Mouse (Mus musculus) retina, embryonic 14.5 days (tissue): ENCODE data around the gene Tmem185b.

ENCODE experiments used
- DNase-seq: peaks from one replicate; pipeline ENCODE4 v3.0.0-alpha.2; 2015; ENCODE audit warnings: low spot score

Gene Tmem185b

GRCm38 (mm10) chr1:119540836-119541557 is 15.0 kb downstream of the Tmem185b start:
- no peak for DNase-seq

GRCm38 (mm10) chr1:119541570-119541969 is 15.6 kb downstream of the Tmem185b start:
- DNase-seq, result no peak

GRCm38 (mm10) chr1:119543316-119543715 is 17.4 kb downstream of the Tmem185b start:
- no peak for DNase-seq

GRCm38 (mm10) chr1:119544611-119545155 is 18.7 kb downstream of the Tmem185b start:
- no peak for DNase-seq

- no peak for DNase-seq
Measured at GRCm38 (mm10) chr1:119545164-119545563, 19.2 kb downstream of the Tmem185b start.

GRCm38 (mm10) chr1:119545671-119546070 is 19.7 kb downstream of the Tmem185b start:
- DNase-seq, result no peak

DNA sequence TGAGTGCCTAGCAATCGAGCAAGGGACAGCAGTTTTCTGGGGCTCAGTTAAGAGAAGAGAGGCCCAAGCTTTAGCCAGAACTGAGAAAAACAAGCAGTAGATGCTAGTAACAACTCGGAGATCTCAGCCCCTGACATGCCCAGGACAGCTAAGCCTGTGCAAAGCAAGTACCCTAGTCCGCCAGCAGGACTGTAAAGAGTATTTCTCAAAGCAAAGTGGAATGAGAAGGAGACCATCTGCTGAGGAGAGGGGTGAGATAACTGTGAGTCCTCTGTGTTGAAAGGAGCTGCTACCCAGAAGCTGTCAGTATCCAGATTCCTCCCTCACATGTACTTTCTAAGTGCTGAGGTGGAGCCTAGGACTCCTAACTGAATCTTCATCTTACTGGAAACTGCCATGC is 20.5 kb downstream of the Tmem185b start:
- DNase-seq, result no peak

DNA sequence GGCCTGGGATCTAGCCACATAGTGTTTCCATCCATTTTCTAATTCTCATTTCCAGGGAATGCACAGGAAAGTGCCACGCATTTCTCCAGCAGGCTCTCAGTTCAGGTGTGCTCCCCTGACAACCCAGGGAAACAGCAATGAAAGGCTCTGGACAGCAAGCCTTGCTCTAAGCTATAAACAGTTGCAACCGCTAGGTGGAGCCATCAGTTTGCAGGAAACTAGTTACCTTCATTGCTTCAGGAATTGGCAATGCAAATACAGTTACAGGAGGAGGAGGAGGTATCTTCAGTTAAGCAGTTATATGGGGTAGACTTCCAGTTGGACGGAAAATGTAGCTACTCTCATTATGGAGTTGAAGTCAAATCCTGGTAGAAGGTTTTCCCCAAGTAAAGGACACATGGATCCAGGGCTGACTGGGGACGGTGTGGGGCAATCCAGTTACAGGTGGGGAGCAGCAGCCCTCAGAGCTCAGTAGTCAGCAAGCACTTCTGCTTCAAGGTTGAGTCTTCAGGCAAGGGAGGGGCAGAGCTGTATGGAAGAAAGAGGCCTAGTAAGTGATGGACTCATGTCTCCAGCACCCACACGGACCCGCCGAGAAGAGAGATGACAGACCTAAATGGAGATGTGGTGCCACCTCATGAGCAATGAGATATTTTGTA is 22.8 kb downstream of the Tmem185b start:
- peak; percentile 83 for DNase-seq

GRCm38 (mm10) chr1:119549327-119549689 is 23.3 kb downstream of the Tmem185b start:
- DNase-seq, result no peak

- no peak for DNase-seq
Measured at GRCm38 (mm10) chr1:119550064-119550463, 24.1 kb downstream of the Tmem185b start.

DNA sequence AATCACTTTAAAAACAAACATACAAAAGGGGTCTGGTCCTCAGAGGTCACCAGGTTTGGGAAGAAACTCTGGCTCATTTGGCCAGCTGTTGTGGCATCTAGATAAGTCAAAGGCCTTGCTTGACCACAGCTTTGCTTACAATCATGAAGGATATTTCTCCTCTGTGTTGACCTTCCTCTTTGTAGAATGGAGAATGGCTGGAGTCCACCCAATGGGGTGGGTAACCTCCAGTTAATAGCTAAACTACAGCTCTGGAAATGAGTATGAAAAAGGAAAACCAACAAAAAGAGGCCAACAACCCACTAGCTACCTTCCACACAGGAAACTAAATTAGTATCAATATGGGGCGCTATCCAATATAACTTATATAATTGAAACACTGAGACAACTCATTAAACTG is 25.7 kb downstream of the Tmem185b start:
- no peak for DNase-seq

GRCm38 (mm10) chr1:119555651-119556050 is 29.7 kb downstream of the Tmem185b start:
- no peak for DNase-seq

DNA sequence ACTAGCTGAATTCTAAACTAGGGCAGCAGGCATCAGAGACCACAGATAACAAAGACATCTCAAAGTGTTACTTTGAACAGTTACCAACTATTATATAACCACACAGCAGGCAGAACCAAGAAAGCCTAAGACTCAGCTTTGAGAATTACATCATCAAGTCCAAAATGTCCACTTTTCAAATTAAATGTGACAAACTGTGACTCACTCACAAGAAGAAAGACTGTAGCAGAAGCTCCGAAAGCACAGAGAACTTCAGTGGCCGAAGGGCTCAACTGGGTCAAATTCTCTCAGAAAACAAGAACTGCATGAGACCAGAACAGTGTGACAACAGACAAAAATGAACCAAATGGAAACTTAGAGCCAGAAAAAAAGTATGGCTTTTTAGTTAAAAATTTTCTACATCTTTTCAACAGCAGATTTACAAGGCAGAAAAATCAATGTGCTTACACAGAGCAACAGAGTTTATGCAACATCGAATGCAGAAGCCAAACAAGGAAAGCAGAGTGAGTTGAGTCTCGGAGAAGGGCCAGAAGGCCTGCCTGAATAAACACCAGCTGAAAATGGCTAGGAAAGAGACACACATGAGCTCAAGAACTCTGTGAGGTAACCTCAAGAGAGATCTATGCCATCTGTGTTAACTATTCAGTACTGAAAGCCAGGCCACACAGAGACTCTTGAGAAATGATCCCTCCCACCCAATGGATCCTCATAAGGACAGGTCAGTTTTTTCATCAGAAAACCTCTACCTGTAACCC is 31.9 kb downstream of the Tmem185b start:
- no peak for DNase-seq

DNA sequence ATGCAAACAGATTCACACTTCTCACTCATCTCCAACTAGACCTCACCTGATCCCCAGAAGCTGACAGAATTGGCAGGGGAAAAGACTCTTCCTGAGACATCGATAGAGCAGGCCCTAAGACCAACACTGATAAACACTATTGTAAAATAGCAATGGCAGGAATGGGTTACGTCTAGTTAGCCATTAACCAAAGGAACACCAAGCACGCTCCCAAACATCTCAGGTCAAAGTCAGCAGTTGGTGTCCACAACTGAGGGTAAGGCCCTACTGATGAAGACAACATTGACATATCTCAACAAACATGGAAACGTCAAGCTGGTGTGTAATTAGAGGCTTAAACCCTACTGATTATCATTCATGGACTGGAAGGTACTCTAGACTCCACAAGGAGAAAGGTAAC is 39.6 kb downstream of the Tmem185b start:
- DNase-seq, result no peak

GRCm38 (mm10) chr1:119570134-119570533 is 44.2 kb downstream of the Tmem185b start:
- no peak for DNase-seq
